Mouse (Mus musculus) right cerebral cortex, adult 2 months (tissue): Measurements from ENCODE around the gene Txnrd1.

Experiments
- DNase-seq, 2 experiments: peaks; one replicate each; pipeline ENCODE4 v3.0.0; 2021 to 2022; ENCODE audit warnings: low spot score in 2 of 2

Gene Txnrd1

DNA sequence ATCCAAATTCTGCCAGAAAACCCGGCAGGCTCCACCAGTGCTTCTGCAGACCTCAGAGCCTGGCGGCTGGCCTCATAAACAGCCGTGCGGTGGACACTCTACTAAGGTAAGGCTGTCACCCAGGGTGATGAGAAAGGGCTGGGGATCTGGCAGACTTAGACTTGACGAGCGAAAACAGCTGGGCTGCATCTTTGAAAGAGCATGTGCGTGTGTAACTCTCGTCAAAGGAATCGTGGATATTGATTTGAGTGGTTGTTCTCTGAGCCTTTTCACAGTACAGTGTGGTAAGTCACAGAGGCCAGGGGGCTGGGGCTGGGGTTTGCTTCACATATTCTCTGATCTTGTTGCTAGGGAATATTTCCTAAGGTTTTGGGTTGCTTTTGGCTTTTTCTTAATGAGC is at the start of gene Txnrd1:
Gene Txnrd1 (plus strand): TSS at position 26 of the 400 bp plus-strand sequence.
- DNase-seq, result no peak

GRCm38 (mm10) chr10:82789181-82789580 is 44.6 kb upstream of the Txnrd1 start:
- no peak for DNase-seq

DNA sequence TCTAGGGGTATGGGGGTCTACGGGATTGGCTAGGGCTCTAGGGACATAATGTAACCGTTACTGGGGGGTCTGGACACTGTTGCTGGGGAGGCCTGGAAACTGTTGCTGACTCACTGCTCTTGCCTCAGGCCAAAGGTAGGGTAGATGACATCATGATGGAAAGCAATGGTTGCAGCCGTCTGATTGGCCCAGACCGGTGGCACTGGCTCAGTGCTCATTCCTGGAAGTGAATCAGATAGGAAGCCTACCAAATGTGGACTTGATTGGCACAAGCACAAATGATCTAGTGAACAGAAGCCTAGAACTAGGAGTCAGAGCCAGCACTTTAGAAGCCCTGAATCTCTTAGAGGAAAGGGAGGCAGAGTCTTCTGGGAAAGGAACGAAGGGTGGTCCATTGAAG is 43.2 kb upstream of the Txnrd1 start:
- no peak for DNase-seq

DNA sequence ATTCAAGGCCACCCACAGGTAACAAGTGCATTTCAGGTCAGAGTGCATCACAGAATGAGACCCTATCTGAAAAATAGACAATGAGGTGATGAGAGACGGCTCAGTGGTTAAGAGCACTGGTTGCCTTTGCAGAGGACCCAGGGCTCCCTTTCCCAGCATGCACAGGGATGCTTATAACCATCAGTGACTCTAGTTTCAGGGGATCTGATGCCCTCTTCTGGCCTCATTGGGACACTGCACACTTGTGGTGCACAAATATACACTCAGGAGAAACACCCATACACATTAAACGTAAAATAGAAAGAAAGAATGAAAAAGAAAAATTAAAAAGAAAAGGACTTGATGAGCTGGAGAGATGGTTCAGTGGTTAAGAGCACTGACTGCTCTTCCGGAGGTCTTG is 42.0 kb upstream of the Txnrd1 start:
- no peak for DNase-seq

GRCm38 (mm10) chr10:82792311-82792710 is 41.4 kb upstream of the Txnrd1 start:
- no peak for DNase-seq

DNA sequence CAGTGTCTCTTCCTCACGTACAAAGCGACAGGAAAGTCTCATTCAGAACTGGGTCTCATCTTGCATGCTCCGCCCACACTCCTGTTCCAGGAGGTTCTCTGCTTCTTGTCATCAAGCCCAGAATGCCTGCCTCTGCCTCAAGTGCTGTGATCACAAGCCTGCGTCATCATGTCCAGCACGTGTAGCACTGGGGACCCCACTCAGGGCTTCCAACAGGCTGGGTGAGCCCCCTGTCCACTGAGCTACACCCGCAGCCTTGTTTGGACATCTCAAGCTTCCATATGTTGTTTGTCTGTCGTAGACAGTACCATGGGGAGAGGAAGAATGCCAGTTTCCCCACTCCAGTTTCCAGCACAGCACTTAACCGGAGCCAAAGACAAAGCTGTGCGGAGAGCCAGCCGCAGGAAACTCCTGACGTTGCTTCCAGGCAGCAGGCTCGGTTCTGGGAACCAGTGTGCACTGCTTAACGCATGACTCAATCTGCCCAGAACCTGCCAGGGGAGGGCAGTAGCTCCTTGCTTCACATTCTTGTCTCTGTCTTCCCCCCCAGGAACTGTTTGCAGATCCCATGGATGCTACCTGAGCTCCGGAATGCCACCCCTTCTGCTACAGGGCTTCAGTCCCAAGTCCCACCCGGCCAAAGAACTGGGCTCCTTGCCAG is 38.5 kb upstream of the Txnrd1 start:
- peak; percentile 73 to 85 for DNase-seq

DNA sequence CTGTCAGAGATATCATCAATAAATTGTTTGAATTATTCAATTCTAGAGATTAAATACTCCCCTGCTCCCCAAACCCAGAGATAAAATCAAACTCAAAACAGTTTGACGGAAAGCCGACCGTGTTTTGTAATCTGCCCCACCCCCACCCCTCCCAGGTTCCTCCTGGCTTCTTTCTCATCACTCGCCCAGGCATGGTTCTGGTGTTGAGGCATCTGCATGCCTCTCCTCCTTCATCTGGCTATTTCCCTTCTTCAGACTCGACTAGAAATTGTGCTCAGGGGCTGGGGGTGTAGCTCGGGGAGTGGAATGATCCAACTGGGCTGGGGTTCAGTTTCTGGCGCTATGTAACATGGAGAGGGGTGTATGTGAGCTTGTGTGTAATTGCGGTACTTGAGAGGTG is 38.0 kb upstream of the Txnrd1 start:
- no peak for DNase-seq

GRCm38 (mm10) chr10:82796471-82797118 is 37.2 kb upstream of the Txnrd1 start:
- DNase-seq, result peak; percentile 19 to 26

DNA sequence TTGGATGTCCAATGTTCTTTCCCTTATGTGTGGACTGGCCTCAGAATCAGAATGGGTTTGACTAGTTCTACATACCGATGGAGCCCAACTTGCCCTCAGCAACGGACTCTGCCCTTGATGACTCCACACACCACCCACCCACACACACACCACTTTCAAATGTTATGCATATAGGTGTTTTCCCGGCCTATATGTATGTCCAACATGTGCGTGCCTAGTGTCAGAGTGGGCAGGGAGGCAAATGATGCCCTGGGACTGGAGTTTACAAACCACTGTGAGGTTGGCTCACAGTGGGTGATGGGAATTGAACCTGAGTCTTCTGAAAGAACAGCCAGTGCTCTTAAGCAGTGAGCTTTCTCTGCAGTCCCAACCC is 36.6 kb upstream of the Txnrd1 start:
- DNase-seq, result no peak

DNA sequence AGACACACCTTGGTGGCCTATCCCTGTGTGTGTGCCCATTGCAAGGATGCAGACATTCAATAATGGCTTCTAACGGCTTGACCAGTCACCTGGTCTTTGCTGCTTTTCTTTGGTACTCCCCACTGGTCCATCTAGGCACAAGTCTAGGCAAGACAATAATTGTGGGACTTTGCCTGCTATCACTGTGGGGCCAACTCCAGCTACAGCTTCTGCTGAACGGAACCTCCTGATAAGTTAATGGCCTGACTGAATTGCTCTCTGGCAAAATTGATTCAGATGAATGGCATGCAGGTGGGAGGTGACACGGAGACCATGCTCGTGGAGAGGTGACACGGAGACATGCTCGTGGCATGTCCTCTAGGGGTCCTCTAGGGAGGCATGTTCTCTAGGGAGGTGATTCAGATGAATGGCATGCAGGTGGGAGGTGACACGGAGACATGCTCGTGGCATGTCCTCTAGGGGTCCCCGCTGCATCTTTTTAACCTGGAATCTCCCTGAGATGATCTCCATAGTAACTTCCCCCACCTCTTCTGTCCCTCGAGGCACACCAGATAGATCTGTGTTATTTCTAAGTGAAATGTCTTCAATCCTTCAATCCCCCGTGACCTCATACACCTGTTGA is 35.3 kb upstream of the Txnrd1 start:
- no peak for DNase-seq

- DNase-seq, result no peak
Measured at GRCm38 (mm10) chr10:82800094-82800493, 33.7 kb upstream of the Txnrd1 start.

- DNase-seq, result no peak
Measured at GRCm38 (mm10) chr10:82804396-82804795, 29.4 kb upstream of the Txnrd1 start.

GRCm38 (mm10) chr10:82805111-82805510 is 28.6 kb upstream of the Txnrd1 start:
- no peak for DNase-seq

DNA sequence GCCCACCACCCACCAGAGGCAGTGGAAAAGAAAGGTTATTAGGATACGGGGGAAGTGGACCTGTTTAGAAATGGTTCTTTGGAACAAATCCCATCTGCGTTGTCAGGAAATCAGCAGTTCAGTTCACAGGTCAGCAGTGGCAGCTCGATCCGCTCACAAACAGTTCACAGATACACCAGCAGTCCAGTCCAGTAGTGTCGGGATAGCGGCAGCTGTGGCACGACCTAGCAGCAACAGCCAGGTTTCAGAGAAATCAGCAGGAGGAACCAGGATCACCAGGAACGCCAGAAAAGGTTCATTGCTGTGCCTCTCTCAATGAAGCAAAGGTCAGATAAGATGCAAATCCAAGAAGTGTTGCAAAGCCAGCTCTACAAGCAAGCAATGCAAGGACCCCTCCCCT is 27.3 kb upstream of the Txnrd1 start:
- DNase-seq, result no peak

GRCm38 (mm10) chr10:82807238-82807637 is 26.5 kb upstream of the Txnrd1 start:
- DNase-seq, result no peak

DNA sequence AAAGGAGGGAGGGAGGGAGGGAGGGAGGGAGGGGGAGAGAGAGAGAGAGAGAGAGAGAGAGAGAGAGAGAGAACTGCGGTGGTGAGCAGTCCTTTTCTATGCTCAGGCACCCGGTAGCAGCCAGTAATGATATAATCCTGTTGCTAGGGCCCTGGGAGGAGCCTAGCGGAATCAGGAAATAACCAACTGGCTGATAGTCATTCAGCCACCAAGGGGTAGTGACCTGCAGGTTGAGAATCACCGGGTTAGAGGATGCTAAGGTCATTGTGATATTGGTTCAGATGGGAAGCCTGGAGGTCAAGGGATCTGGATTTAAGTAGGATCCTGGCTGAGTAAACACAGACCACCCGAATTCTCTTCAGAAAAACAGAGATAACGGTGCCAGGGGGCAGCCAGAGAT is 25.6 kb upstream of the Txnrd1 start:
- DNase-seq, result no peak

GRCm38 (mm10) chr10:82808891-82809290 is 24.9 kb upstream of the Txnrd1 start:
- DNase-seq, result no peak

GRCm38 (mm10) chr10:82809352-82809751 is 24.4 kb upstream of the Txnrd1 start:
- no peak for DNase-seq

DNA sequence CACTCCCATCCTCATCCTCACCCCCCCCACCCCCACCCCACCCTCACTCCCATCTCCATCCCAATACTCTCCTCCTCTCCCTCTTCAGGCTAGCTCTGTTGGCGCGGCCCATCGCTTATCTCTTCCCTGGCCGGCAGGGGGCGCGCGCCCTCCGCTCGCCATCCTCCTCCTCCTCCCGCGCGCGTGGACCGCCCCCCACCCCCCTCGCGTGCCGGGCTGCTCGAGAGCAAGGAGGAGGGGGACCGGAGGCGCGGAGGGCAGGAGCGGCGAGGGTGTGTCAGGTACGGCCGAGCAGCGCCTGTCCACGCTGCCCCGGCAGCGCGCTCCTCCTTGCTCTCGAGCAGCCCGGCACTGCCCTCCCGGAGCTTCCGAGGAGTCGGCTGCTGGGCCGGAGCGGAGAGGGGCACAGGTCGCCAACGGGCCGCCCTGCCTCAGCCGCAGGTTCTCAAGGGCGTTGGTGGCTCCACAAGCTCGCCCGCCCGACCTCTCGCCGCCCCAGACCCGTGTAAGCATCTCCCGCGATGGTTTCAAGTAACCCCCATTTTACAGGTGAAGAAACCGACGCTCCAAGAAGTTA is 21.8 kb upstream of the Txnrd1 start:
- peak; percentile 69 to 71 for DNase-seq

DNA sequence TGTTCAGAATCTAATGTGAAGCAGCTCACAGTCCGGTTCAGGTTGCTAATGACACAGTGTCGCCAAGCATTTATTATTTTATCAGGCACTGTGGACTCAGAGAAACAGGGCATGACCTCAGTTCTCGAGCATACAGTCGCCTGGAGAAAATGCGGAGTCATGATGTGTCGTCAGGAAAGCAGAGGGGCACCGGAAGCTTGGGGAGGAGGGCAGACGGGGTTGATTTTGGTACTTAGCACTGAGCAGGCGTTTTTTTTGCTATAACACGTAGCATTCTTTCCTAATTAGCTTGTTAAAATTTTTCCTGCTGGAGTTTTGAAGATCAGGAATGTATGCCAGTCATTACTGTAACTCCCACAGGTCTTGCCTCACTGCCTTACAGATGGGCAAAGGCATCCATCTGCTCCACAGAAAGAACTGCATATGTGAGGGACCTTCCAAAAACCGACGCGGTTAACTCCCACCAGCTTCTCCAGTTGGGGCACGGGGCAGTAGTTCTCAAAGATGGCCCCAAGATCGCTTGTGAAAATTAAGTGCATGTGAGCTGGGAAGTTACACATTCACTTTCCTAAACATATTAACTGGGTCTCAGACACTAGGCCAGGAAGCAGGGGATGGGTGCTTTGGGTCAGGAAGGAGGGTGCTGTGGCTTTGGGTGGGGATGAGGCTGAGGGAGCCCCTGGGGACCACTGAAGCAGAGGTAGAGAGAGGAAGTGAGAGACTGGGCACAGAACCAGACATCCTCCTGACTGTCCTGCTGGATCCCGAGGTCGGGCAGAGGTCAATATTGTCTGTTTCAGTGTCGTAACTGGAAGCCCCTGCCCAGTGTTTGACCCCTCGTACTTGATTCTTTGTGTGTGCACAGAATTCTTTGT is 19.4 kb upstream of the Txnrd1 start:
- DNase-seq, result no peak

- no peak for DNase-seq
Measured at GRCm38 (mm10) chr10:82816441-82816840, 17.3 kb upstream of the Txnrd1 start.

GRCm38 (mm10) chr10:82817514-82817913 is 16.2 kb upstream of the Txnrd1 start:
- no peak for DNase-seq
